Mouse (Mus musculus): ENCODE data around the gene Myl3.

The Myl3 gene

DNA sequence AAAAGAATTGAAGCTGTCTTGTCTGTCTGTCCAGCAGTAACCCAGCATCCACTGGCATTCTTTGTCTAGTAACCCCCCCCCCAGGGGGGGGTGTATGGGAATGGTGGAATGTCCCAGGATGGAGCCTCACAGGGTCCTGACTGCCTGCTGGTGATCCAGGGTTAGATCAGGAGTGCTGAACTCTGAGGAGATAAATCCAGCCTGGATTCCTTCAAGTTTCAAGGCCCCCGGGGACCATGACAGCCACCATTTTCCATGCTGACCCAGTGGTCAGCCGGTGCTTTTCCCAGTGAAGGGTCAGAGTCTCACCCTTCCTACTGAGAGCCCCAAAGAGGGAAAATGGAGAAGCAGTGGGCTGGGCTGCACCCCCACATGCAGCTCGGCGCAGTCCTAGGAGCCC lies 9.8 kb upstream of the Myl3 start:
- DNase-seq (ENCODE audit: low spot score in 2 of 2) = no peak

DNA sequence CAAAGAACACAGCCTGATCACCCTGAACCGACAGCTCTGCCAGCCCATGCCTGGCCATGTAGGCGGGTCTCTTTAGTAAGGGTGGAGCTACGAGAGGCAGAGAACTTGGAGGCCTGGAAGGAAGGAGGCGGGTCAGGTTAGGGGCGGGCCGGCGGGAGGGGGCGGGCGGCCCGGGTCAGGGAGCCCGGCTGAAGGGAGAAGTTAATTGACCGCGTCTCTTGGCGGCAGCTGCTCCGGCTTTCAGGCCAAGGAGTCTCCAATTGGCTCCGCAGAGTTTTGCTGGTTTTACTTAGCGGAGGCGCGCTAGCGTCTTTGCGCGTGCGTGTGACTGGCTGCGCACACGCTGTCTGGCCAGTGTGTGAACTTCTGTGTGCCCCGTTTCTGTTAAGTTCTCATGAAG lies 9.0 kb upstream of the Myl3 start:
- peak in 1 of 2 experiments; percentile 54 for DNase-seq (ENCODE audit: low spot score in 2 of 2)

DNA sequence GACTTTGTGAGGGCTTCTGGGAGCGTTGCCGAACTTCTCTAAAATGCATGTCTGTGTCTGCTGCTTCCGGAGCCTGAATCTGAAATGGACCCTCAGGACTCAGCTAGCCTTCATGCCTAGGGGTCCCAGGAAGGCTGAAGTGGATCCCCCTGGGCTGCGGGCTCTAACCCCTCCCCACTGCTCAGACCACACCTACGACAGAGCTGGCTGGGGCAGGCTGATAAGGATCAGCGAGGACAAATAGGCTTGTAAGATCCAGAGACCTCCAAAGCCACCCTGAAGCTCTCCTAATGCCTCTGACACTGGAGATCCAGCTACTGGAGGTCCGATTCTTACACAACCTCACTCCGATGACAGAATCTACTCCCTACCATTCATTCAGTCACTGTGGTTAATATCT lies 8.6 kb upstream of the Myl3 start:
- DNase-seq (ENCODE audit: low spot score in 2 of 2) = no peak

DNA sequence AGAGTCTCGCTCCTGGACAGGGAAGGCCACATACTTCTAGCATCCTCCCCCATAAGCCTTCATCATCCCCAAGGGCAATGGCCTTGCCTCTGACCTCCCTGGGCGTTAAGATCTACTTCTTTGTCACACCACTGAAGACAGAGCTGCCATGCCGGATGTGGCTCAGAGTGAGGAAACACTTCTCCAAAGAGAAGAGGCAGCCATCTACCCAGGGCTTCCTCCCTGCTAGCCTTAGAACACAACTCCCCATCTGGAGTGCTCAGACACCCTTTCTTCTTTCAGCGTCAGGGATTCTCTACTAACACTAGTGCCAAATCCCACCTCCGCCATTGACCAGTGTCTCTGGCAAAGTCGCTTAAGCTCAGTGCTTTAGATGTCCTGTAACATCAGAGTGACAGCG lies 7.5 kb upstream of the Myl3 start:
- no peak for DNase-seq (ENCODE audit: low spot score in 2 of 2)

DNA sequence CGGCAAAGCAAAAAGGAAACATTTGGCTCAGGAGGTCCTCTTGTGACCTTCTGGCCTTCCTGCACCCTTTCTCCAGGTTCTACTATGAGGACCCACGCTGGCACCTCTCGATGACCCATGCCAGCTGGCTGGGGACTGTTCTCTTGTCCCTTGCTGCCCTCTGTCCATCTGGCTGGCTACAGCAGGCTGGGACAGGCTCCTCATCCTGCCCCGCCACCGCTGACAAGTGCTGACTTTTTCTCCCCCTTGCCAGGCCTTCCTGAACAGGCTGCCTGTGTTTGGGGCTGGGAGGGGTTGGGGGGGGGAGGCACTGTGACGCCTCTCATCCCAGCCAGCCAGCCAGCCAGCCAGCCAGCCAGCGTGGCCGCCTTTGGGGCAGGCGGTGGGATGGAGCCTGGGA lies 5.3 kb upstream of the Myl3 start:
- no peak for DNase-seq (ENCODE audit: low spot score in 2 of 2)

DNA sequence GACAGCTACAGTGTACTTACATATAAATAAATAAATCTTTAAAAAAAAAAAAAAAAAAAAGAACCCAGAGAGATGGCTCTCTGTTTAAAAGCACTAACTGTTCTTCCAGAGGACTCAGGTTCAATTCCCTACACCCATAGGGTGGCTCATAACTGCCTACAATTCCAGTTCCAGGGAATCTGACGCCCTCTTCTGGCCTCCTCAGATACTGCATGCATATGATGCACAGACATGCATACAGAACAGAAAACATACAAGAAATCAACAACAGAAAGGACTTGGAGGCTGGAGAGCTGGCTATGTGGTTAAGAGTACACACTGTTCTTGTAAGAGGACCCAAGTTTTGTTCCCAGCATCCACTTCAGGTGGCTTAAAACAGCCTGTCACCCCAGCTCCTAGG lies 3.6 kb upstream of the Myl3 start:
- no peak for DNase-seq (ENCODE audit: low spot score in 2 of 2)

DNA sequence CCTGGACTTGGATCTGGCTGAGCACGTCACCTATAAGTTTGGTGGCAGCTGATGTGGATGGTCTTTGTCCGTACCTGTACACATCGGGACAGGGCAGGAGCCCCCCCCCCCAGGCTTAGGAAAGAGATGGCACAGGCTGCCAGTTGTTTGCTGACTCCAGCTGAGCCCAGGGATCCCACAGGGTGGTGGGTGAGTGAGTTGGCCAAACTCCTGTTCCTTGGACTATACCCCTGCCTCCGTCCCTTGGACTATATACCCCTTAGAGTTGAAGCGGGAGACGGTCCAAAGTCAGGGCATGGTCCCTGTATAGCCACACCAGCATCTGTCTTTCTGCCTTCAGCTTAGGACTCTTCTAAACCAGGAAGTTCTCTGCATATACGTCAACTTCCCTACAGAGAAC lies 1.7 kb upstream of the Myl3 start:
- DNase-seq (ENCODE audit: low spot score in 2 of 2) = no peak

DNA sequence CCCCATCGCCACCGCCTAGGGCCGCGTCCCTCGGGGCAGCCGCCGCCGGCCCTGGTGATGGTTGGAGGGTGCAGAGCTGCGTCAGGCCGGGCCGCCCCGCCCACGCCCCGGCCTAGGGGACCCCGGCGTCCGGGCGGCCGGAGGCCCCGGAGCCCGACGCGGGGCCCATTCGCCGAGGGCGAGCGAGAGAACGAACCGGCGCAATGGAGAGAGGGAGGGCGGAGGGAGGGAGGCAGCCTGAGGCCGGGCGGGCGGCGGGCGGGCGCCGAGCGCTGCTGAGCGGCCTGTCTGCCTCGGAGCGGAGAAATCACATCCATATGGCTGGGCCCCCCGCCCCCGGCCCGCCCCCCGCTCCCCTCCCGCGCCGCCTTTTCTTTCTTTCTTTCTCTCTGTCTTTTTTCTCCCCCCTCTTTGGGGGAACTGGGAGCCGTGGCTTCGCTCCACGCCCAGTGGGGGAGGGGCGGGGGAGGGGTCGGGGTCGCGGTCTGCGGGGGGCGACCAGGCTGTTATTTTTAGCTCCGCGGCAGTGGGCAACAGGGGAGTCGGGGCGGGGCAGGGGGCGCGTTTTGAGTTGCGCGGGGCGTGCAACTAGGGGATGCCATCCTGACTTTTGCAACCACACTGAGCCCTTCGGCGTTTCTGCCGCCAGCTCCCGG lies 762 bp downstream of the Myl3 start:
- no peak for DNase-seq (ENCODE audit: low spot score in 2 of 2)

DNA sequence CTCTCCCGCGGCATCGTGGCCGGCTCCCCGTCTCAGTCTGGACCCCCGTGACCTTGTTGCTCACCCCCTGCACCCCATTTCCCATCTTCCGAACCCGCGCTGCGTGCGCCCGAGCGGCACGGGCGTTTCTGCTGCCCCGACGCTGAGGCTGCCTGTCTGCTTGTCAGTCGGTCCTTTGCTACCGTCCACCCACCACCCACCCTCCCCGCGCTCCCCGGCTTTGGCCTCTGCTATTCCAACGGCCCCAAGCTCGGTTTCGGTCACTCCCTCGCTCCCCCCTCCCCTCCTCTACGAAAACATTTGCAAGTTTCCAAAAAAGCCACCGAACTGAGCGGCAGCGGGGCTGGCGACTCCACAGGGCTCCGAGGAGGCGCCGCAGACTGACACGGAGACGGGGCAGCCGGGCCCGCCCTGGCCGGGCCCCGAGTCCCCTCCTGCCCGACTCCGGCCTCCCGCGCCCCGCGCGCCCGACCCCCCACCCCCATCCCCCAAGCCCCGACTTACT lies 1.3 kb downstream of the Myl3 start:
- no peak for DNase-seq (ENCODE audit: low spot score in 2 of 2)

DNA sequence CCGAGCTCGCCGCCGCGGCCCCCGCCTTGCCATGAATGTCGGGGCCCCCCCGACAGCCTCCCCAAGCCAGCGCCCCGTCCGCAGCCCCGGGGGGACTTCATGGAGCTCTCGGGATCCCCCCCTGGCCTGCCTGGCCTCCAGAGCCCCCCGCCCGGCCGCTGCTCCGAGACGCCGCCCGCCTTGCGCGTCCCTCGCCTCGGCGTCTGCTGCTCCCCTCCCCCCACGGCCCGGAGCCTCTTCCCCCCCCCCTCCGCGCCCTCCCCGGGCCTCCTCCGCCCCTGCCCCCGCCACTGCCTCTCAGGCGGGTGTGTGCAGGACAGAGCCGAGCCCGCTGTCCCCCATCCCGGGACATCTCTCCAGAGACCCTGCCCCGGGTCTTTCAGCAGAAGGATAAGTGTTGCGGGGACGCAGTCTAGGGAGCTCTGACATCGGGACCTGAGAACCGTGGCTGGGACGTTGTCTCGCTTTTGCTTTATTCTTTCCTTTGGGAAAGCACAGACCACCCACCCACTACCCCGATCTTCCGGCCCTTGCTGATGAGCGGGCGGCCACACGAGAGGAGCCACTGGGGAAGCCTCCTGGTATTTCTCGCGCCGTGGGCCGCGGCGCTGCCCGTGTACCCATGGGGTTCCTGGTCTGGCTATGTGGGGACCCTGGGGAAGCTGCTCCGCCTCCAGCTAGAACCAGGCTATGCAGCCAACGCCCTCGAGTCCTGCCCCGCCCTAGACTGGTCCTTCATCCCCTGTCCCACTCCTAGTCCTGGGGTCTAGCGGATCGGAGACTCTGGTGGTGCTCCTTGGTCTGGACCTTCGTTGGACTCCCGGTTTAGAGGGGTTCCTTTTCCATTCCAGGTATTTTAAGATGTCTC lies 2.0 kb downstream of the Myl3 start:
- DNase-seq (ENCODE audit: low spot score in 2 of 2) = no peak

DNA sequence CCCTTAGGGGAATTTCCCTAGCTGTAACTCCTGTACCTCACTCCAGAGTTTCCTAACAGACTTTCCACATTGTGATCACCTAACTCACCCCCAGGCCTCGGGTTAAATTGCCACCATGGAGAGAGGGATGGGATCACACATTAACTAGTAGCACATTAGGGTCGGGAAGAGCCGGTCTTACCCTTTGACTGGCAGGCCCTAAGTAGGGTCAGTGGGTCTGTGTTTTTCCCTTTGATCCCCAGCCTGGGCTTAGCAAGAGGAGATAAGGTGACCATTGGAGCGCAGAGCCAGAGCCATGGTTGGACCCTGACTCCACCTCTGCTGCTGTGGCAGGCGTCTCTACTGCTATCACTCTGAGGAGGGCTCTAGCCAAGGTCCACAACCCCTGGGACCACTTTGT lies 4.1 kb downstream of the Myl3 start:
- DNase-seq (ENCODE audit: low spot score in 2 of 2) = no peak

DNA sequence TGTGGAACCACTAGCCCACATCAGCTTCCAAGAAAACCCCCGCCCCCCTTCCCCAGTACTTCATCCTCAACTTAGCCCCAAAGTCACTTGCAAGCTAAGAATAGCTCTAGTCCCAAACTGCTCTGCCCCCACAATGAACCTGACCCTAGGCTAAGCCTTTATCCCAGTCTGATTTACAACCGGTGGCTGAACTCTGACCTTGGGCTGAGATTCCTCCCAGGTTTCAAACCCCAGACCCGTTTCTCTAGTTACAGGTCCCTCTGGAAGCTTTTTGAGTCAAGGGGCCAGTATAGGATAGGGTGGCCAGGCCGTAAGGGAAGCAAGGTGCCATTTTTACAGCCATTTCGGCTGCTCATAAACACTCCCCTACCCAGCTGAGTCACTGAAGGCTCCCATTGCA lies 4.6 kb downstream of the Myl3 start:
- DNase-seq (ENCODE audit: low spot score in 2 of 2) = no peak

DNA sequence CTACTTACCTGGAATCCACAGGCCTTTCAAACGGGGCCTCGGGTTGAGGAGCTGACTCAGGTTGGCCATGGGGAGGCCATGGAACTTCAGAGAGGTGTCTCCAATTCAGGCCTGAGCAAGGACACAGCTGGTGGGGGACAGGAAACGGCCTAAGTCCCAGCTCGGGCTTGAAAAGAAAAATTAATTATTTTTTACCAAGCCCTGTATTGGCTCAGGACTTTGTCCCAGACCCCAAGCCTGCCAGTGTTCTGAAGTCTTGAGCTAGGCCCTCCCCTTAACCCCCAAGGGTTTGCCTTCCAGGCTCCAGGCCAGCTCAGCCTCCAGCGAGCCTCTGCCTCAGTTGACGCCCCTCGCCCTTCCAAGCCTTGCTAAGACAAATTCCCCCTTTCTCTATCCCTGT lies 5.3 kb downstream of the Myl3 start, which contains the start of gene Pth1r:
Gene Pth1r, minus strand, starts transcription at position 185 of the 400 bp plus-strand sequence.
- DNase-seq (ENCODE audit: low spot score in 2 of 2) = no peak

DNA sequence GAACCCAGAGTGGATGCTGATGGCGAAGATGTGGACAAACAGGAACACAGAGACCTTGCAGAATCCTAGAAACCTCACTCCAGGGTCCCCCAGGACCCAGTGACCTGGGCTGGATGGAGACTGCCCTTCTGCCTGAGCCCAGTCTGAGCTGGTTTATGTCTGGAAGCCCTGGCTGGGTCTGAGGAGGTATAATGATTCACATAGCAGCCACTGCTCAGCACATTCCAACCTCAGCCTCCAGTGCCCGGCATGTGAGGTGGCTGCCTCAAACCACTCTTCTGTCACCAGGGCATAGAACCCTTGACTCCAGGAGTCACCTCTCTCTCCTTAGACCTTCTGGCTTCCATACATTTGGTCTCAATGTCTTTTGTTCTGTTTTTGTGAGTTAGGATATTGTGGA lies 6.8 kb downstream of the Myl3 start:
- no peak for DNase-seq (ENCODE audit: low spot score in 2 of 2)

DNA sequence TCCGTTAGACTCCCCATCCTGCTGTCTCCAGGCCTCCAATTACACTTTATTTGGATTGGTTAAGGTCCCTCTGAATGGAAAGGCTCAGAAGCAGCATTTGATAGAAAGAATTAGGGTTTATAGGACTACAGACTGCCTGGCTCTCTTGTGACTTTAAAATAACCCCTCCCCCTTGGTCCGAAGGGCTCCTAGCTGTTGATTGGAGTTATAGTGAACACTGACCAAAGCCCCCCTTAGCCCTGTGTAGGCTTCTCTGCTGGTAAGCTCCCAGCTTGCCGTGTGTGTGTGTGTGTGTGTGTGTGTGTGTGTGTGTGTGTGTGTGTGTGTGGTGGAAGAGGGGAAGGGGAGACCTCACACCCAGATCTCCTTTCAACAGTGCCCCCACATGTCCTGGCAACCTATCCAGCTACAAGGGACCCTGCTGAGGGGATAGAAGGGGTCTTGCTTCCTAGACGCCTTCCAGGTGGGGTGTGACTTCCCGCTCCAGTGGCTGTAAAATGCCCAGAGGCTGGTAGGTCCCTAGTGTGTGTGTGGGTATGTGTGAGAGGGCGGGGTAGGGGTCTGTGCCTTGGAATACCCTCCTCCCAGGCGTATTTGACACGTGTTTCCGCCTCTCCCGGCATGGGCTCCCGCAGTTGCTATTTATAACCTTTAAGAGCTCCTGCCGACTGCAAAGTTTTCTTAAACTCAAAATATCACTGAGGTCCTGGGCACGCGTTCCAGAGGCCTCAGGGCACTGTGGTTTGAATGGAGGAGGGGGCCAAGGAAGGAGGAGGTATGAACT lies 8.9 kb downstream of the Myl3 start:
- no peak for DNase-seq (ENCODE audit: low spot score in 2 of 2)

DNA sequence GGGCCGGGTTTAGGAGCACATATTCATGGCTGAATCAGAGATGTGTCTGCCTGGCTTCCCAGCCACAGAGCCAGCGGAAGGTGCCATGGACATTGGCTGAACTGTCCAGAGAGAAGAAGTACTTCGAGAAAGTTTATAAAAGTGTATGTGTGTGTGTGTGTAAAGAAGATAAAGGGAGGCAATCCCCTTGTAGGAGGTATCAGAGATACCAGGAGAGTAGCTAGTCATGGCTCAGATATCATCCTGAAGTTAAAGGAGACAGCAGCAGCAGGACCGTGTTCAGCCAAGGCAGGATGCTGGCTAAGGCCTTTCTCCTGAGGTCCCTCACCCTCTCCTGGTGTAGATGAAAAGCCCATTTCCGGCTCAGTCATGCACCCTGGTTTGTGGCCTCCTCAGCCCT lies 9.8 kb downstream of the Myl3 start:
- no peak for DNase-seq (ENCODE audit: low spot score in 2 of 2)

DNA sequence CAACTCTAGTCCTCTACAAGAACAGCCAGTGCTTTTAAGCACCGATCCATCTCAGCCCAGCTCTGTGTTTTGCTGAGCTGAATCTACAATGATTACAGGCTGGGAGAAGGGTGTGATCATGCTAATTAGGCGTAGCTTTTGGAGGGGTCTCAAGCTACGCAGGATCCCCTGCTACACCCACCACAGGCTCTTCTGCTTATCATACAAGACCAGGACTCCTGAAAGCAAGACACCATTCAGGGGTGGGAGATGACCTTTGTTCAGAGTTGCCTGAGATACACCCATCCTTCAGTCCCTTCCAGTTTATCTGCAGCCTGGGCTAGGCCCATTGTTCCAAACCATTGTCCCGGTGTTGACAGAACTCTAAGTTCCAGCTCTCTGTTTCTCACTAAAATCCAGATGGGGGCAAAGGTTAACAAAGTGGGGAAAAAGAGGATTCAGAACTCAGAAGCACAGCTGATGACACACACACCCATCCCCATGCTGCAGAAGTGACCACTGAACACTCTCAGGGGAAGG lies 11.3 kb downstream of the Myl3 start:
- DNase-seq (ENCODE audit: low spot score in 2 of 2) = no peak

DNA sequence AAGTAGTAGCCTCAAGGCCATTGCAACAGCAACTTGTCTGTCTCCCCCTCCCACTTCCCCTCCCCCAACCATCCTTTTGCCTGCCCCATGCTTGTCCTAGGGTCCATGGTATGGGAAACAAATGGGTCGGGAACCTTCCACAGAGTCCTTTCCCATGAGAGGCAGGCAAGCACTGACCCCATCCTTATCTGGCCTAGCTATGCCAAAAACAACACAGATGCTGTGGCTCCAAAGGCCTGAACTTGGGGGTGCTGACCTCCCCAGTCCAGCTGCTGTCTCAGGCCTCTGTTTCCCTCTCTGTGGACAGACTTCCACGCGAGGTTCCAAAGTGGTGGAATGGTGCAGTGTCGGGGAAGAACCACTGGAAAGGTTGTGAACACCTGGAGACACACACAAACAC lies 12.1 kb downstream of the Myl3 start:
- DNase-seq (ENCODE audit: low spot score in 2 of 2) = no peak

DNA sequence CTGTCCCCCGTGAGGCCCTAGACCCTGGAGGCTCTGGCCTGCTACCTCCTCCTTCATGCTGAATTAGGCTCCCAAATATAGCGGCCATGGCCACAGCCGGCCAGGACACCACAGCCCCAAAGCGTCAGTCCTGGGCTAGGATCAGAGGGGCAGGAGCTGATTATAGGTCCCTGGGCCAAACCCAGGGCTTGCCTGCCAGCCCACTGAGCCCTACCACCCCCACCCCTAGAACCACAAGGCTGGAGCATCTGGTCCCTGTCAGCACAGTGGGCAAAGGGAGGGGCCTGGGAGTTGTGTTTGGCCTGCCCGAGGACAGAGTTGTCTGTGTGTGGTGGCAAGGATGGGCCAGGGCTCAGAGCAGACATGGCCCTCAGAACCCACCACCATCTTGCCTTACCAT lies 16.2 kb downstream of the Myl3 start:
- no peak for DNase-seq (ENCODE audit: low spot score in 2 of 2)

DNA sequence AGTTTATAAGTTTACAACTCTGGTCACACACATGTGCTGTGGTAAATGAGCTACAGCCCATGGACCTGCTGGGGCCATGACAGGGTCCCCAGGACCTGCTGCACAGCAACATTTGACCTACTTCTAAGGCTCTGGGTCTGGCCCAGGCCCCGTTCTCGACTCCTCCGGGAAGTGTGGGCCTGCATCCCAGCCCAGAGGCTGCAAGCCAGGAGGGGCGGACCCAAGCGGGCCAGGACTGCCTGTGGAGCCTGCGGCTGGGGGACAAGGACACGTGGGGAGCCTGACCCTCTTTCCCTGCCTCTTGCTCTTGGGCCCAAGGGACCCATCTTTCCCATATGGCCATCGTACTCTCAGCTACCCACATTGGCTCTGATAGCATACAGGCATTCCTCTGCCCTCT lies 16.9 kb downstream of the Myl3 start:
- peak in 1 of 2 experiments; percentile 27 for DNase-seq (ENCODE audit: low spot score in 2 of 2)

DNA sequence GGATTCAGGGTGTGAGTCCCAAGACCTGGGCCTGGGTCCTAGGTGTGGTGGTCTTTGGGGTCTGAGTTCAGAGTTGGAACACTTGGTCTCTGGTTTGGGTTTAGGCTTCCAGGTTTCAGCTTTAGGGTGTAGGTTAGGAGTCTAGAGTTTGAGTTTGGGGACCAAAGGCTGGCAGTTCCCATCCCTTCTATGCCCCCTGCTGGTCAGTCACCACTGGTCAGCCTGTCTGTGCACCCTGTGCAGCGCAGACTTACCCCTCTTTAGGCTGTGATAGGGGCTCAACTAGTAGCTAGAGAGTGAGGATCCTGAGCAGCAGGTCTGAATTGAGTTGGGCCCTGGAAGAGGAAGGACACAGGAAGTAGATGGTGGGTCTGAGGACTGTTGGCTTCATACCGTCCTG lies 17.6 kb downstream of the Myl3 start:
- peak; percentile 17 to 70 for DNase-seq (ENCODE audit: low spot score in 2 of 2)

DNA sequence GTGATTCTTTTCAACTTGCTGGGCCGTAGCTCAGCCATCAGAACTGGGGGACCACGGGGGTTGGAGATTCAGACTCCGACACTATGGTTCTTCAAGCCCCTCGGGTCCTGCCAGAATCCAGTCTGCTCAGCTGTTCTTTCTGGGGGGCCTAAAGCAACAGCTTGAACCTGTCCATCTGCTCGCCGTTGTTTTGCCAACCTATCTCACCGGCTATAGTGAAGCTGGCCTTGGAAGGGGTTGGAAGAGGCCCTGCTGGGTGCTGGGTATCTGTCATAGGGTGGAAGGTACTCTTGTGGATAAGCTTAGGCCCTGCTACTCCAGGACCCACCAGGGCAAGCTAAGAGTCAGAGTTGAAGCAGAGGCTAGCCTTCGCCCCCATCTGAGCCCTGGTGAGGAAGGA lies 19.2 kb downstream of the Myl3 start:
- DNase-seq (ENCODE audit: low spot score in 2 of 2) = no peak
